Mouse (Mus musculus) kidney, postnatal 0 days (tissue): ENCODE results near the gene Casc1. TPM values are rescaled to one million over a fixed set of nuclear protein-coding genes. Genes with fewer than 3 reads are reported as not detected.

Experiments used
- ATAC-seq: fragments of 200-750 bp; cut with Nextera tagmentation; replicated peaks from 2 replicates; pipeline ENCODE4 v1.8.0; 2017; ENCODE audit warnings: low read depth, moderate number of reproducible peaks, moderate TSS enrichment, moderate library complexity; ENCODE audit not compliant: low FRiP score
- DNase-seq: peaks from one replicate; pipeline ENCODE4 v3.0.0-alpha.2; 2016; ENCODE audit warnings: low spot score
- H3K27ac ChIP-seq: fragments of 300-500 bp; sonication (generic); 2 replicates; pipeline ENCODE4 v1.5.1; 2014; ENCODE audit warnings: mild to moderate bottlenecking
- H3K27me3 ChIP-seq: fragments of 300-500 bp; sonication (generic); 2 replicates; pipeline ENCODE4 v1.6.1; 2014; ENCODE audit warnings: low read length, mixed read lengths; ENCODE audit not compliant: insufficient read depth
- H3K36me3 ChIP-seq: fragments of 300-500 bp; sonication (generic); 2 replicates; pipeline ENCODE4 v1.6.1; 2014; ENCODE audit warnings: low read length, mixed read lengths; ENCODE audit not compliant: insufficient read depth
- H3K4me1 ChIP-seq: fragments of 300-500 bp; sonication (generic); replicated peaks from 2 replicates; pipeline ENCODE4 v1.6.1; 2014; ENCODE audit warnings: antibody characterized with exemption, low read length, mixed read lengths; ENCODE audit not compliant: insufficient read depth
- H3K4me2 ChIP-seq: fragments of 300-500 bp; sonication (generic); 2 replicates; pipeline ENCODE4 v1.6.1; 2014; ENCODE audit warnings: mild to moderate bottlenecking, low read length, moderate library complexity, mixed read lengths
- H3K4me3 ChIP-seq: fragments of 300-500 bp; sonication (generic); replicated peaks from 2 replicates; pipeline ENCODE4 v1.5.1; 2014; ENCODE audit warnings: low read depth, low read length
- H3K9ac ChIP-seq: fragments of 300-500 bp; sonication (generic); 2 replicates; pipeline ENCODE4 v1.6.1; 2014; ENCODE audit warnings: low read depth, low read length
- H3K9me3 ChIP-seq: fragments of 300-500 bp; sonication (generic); replicated peaks from 2 replicates; pipeline ENCODE4 v1.6.1; 2016; ENCODE audit warnings: low read length, inconsistent platforms, mixed read lengths
- CTCF ChIP-seq: IDR thresholded peaks from 2 replicates; pipeline ENCODE4 v1.5.1; 2016; ENCODE audit warnings: antibody characterized with exemption, low read depth, mild to moderate bottlenecking, moderate library complexity
- WGBS: fragments of 180-500 bp; shearing (Covaris S2); extraction: QIAGEN DNeasy Blood & Tissue Kit; methylation state at CpG from one replicate; pipeline ENCODE4 v1.1.7; 2014; 5-methylcytosine and 5-hydroxymethylcytosine counted together
- polyA plus RNA-seq: library from polyadenylated mRNA; unstranded; fragments of >200 nt; fragmentation: Nextera tagmentation; extraction: Ambion mirVana; gene quantifications from 2 replicates; pipeline ENCODE4 v1.2.1, GENCODE M21; 2015

Casc1 gene
- polyA plus RNA-seq = 0.46 TPM in 2 replicates

- no peaks in the 10 kb centered on the region for H3K9me3 ChIP-seq
- peak within 1 kb of the TSS; percentile 87 for H3K9ac ChIP-seq
- peaks cover 4% of the 10 kb centered on the region; the same call in 1 of the 2 replicates for H3K36me3 ChIP-seq
- DNase-seq (peak; percentile 100), ATAC-seq (peak; percentile 100)
- 0% methylated on average over 36 of the region's 36 CpGs for WGBS
- peak within 1 kb of the TSS; percentile 73 for H3K4me3 ChIP-seq
- no peaks in the 10 kb centered on the region for H3K27me3 ChIP-seq
- no peaks in the 10 kb centered on the region for H3K4me1 ChIP-seq
- peak within 1 kb of the TSS; percentile 99 for H3K27ac ChIP-seq
- no peak for TF ChIP-seq CTCF
- H3K4me2 ChIP-seq = peak within 1 kb of the TSS; percentile 66
Measured at GRCm38 (mm10) chr6:145210816-145211338, at the start of gene Casc1, which contains the start of gene Etfrf1. Gene Casc1 (minus strand): TSS chr6:145211005. Gene Etfrf1 (plus strand): TSS chr6:145211134.

GRCm38 (mm10) chr6:145256701-145257073 lies 45.9 kb upstream of the Casc1 start:
- H3K27me3 ChIP-seq = no peaks in the 10 kb centered on the region
- H3K4me1 ChIP-seq = no peaks in the 10 kb centered on the region
- no peaks in the 10 kb centered on the region for H3K36me3 ChIP-seq
- ATAC-seq = no peak; the same call in 1 of the 2 replicates
- no peak for DNase-seq
- WGBS = 21% methylated on average over 2 of the region's 2 CpGs
- no peaks in the 10 kb centered on the region for H3K9me3 ChIP-seq
- no peak overlapping the region for H3K27ac ChIP-seq
- no peak overlapping the region for H3K9ac ChIP-seq
- H3K4me2 ChIP-seq = no peak overlapping the region
- H3K4me3 ChIP-seq = no peak overlapping the region
- no peak for TF ChIP-seq CTCF

GRCm38 (mm10) chr6:145255952-145256700 lies 45.3 kb upstream of the Casc1 start:
- Histone ChIP-seq H3K27ac (no peak overlapping the region), H3K4me1 (no peaks in the 10 kb centered on the region), H3K4me3 (no peak overlapping the region), H3K4me2 (no peak overlapping the region), H3K27me3 (no peaks in the 10 kb centered on the region), H3K36me3 (no peaks in the 10 kb centered on the region), H3K9ac (no peak overlapping the region), H3K9me3 (no peaks in the 10 kb centered on the region)
- TF ChIP-seq CTCF = peak; percentile 36; the same call in 1 of the 2 replicates
- DNase-seq (no peak), ATAC-seq (no peak; the same call in 1 of the 2 replicates)
- WGBS = 60% methylated on average over 13 of the region's 13 CpGs

DNA sequence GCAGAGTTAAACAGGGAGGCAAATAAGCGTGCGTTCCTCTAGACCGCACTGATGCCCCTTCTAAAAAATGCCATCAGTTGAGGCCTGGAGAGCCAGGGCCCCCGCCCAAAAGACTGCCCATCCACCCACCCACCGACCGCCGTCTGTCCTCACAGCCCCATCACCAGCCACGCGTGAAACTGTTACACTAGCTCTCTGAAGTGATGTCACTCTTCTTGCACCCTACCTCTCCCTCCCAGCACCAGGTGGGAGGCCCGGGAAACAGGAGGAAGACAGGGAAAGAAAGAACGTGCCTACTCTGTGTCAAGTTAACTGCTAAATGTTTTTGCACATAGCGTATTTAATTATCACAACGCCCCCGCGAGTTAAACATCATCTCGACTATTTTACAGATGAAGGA lies 40.0 kb upstream of the Casc1 start:
- Histone ChIP-seq H3K9ac (peak overlapping the region; percentile 97), H3K9me3 (no peaks in the 10 kb centered on the region), H3K27me3 (no peaks in the 10 kb centered on the region), H3K4me2 (peak overlapping the region; percentile 69), H3K4me1 (no peaks in the 10 kb centered on the region), H3K36me3 (0 out of 2 replicates have a peak, but pooled peaks cover 5% of the 10 kb centered on the region), H3K4me3 (peak overlapping the region; percentile 96), H3K27ac (peak overlapping the region; percentile 90)
- DNase-seq (peak; percentile 20), ATAC-seq (no peak; the same call in 1 of the 2 replicates)
- TF ChIP-seq CTCF = no peak
- WGBS = 9% methylated on average over 16 of the region's 16 CpGs

GRCm38 (mm10) chr6:145250185-145250791 lies 39.5 kb upstream of the Casc1 start, which contains the start of gene Kras:
Gene Kras (minus strand): TSS chr6:145250239.
- peak within 1 kb of the TSS; percentile 96 for H3K4me3 ChIP-seq
- peak within 1 kb of the TSS; percentile 90 for H3K27ac ChIP-seq
- H3K4me1 ChIP-seq = no peaks in the 10 kb centered on the region
- no peaks in the 10 kb centered on the region for H3K27me3 ChIP-seq
- ATAC-seq = peak; percentile 94
- under 1% methylated on average over 68 of the region's 83 CpGs for WGBS
- no peaks in the 10 kb centered on the region for H3K9me3 ChIP-seq
- peak within 1 kb of the TSS; percentile 89 for H3K4me2 ChIP-seq
- H3K9ac ChIP-seq = peak within 1 kb of the TSS; percentile 97
- peak; percentile 94 for DNase-seq
- peak; percentile 4; the same call in 1 of the 2 replicates for TF ChIP-seq CTCF
- 0 out of 2 replicates have a peak, but pooled peaks cover 5% of the 10 kb centered on the region for H3K36me3 ChIP-seq
